Mouse (Mus musculus) heart, embryonic 10.5 days (tissue): ENCODE measurements around the gene Gm17657. TPM values are rescaled to one million over a fixed set of nuclear protein-coding genes. Genes with fewer than 3 reads are reported as not detected.

Experiments
- DNase-seq: peaks from one replicate; pipeline ENCODE4 v3.0.0-alpha.2; 2017; ENCODE audit warnings: low spot score
- H3K27ac ChIP-seq: fragments of 300-500 bp; sonication (generic); 2 replicates; pipeline ENCODE4 v1.5.1; 2016; ENCODE audit warnings: mild to moderate bottlenecking
- H3K27me3 ChIP-seq: fragments of 300-500 bp; sonication (generic); 2 replicates; pipeline ENCODE4 v1.6.1; 2016; ENCODE audit warnings: mild to moderate bottlenecking; ENCODE audit not compliant: poor library complexity, insufficient read depth, severe bottlenecking
- H3K36me3 ChIP-seq: fragments of 300-500 bp; sonication (generic); 2 replicates; pipeline ENCODE4 v1.6.1; 2016; ENCODE audit warnings: mild to moderate bottlenecking, moderate library complexity
- H3K4me1 ChIP-seq: fragments of 300-500 bp; sonication (generic); 2 replicates; pipeline ENCODE4 v1.6.1; 2016; ENCODE audit warnings: mild to moderate bottlenecking
- H3K4me3 ChIP-seq: fragments of 300-500 bp; sonication (generic); 2 replicates; pipeline ENCODE4 v1.5.1; 2016; ENCODE audit warnings: mild to moderate bottlenecking, moderate library complexity
- H3K9me3 ChIP-seq: fragments of 300-500 bp; sonication (generic); 2 replicates; pipeline ENCODE4 v1.6.1; 2016; ENCODE audit warnings: mild to moderate bottlenecking, moderate library complexity
- WGBS: fragments of 180-500 bp; shearing (Covaris S2); methylation state at CpG from one replicate; pipeline ENCODE4 v1.1.7; 2016; 5-methylcytosine and 5-hydroxymethylcytosine counted together
- polyA plus RNA-seq: library from polyadenylated mRNA; unstranded; fragments of >200 nt; fragmentation: Nextera tagmentation; extraction: Ambion mirVana; gene quantifications from 2 replicates; pipeline ENCODE4 v1.2.1, GENCODE M21; 2016

Gene Gm17657
- polyA plus RNA-seq, 1 experiment from 2014 or later, result not detected

DNA sequence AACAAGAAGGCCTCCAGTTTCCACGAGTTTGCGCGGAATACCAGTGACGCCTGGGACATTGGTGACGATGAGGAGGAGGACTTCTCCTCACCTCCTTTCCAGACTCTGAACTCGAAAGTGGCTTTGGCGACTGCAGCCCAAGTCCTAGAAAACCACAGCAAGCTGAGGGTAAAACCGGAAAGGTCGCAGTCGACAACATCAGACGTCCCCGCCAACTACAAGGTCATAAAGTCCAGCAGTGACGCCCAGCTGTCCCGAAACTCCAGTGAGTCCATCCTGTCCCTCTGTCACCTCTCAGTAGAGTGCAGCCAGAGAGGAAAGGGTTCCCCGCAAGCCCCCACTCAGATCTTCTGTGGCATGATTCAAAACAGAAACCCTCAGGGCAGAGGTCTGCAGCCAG lies 19.0 kb upstream of the Gm17657 start:
- no peak overlapping the region for H3K4me3 ChIP-seq
- no peaks in the 10 kb centered on the region for H3K4me1 ChIP-seq
- H3K36me3 ChIP-seq, result peaks cover 85% of the 10 kb centered on the region
- no peak for DNase-seq
- 90% methylated on average over 15 of the region's 15 CpGs for WGBS
- H3K9me3 ChIP-seq, result no peaks in the 10 kb centered on the region
- no peaks in the 10 kb centered on the region for H3K27me3 ChIP-seq
- no peak overlapping the region for H3K27ac ChIP-seq

DNA sequence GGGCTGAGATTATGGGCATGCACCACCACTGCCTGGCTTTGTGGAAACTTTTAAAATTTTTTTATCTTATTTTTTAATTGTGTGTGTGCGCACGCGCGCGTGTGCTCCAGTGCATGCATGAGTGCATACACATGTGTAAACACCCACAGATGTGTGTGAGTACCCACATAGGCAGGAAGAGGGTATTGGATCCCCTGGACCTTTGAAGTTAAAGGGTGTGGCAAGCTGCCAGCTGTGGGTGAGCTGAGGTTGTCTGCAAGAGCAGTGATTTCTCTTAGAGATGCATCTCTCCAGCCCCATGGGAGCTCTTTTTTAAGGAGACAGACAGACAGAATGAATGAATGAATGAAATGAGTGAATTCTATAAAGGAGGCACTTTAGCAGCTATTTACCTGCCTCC lies 16.1 kb upstream of the Gm17657 start:
- Histone ChIP-seq H3K9me3 (no peaks in the 10 kb centered on the region), H3K4me1 (no peaks in the 10 kb centered on the region), H3K4me3 (no peak overlapping the region), H3K27me3 (no peaks in the 10 kb centered on the region), H3K27ac (no peak overlapping the region), H3K36me3 (peaks cover 56% of the 10 kb centered on the region)
- DNase-seq, result no peak
- 97% methylated on average over 5 of the region's 5 CpGs for WGBS

DNA sequence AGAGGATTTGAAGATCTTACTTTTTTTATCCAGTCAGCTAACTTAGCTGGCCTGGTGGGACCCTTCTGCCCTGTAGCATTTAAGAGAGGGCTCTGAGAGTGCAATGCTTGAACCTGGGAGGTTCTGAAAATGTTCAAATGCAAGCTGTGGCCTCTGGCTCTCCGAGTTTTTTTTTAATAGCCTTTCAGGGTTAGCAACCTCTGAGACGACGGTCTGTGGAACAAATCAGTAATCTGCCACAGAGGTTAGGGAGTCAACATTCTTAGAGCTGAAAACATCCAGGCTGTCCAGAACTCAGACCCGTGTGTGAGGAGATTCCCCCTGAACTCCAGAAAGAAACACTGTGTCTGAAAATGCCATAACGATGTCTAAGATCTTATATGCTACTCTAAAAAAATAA lies 9.0 kb upstream of the Gm17657 start:
- Histone ChIP-seq H3K9me3 (no peaks in the 10 kb centered on the region), H3K36me3 (peaks cover 9% of the 10 kb centered on the region), H3K4me3 (no peak overlapping the region), H3K27ac (no peak overlapping the region), H3K27me3 (no peaks in the 10 kb centered on the region), H3K4me1 (peaks cover 31% of the 10 kb centered on the region)
- no peak for DNase-seq
- WGBS, result 78% methylated on average over 5 of the region's 5 CpGs

DNA sequence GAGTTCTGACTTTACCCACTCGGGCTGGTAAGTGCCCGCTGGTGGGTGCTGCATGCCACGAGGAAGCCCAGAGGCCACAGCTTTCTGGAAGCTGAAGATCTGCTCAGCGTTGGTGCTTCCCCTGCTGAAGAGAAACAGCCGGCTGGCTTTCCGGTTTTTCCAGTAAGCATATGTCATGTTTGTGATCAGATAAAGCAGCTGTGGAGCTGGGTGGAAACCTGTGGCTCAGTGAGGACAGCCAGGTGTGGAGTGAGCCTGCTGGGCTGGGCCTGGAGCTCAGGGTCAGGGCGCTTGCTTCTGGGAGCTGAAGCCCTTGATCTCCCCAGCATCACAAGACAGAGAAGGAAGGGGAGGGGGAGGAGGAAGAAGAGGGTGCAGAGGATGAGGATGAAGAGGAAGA lies 7.5 kb upstream of the Gm17657 start:
- peak overlapping the region; percentile 42; the same call in 1 of the 2 replicates for H3K27ac ChIP-seq
- H3K4me1 ChIP-seq, result peaks cover 31% of the 10 kb centered on the region
- H3K9me3 ChIP-seq, result no peaks in the 10 kb centered on the region
- 78% methylated on average over 7 of the region's 7 CpGs for WGBS
- H3K4me3 ChIP-seq, result no peak overlapping the region
- H3K27me3 ChIP-seq, result no peaks in the 10 kb centered on the region
- peaks cover 9% of the 10 kb centered on the region for H3K36me3 ChIP-seq
- no peak for DNase-seq

DNA sequence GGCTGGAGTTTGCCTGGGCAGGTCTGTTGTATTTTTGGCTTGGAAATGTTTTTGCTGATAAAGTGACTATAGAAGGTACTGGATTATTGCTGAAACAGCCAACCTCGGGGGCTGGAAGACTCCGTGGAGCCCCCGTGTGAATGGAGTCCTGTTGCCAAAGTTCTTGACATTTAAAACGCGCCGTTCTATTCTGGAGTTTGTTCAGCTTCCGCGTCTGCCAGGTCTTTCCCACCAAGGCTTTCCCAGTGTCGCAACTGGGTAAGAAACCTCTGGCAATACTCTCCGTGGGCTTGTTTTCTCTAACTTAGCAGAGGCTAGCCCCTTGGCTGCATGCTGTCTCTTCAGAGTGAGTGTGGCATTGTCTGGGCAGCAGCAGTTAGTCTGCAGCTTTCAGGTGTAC lies 7.0 kb upstream of the Gm17657 start:
- Histone ChIP-seq H3K27me3 (no peaks in the 10 kb centered on the region), H3K27ac (peak overlapping the region; percentile 42; the same call in 1 of the 2 replicates), H3K4me3 (no peak overlapping the region), H3K9me3 (no peaks in the 10 kb centered on the region), H3K4me1 (peaks cover 31% of the 10 kb centered on the region), H3K36me3 (peaks cover 9% of the 10 kb centered on the region)
- DNase-seq, result no peak
- 89% methylated on average over 10 of the region's 10 CpGs for WGBS

DNA sequence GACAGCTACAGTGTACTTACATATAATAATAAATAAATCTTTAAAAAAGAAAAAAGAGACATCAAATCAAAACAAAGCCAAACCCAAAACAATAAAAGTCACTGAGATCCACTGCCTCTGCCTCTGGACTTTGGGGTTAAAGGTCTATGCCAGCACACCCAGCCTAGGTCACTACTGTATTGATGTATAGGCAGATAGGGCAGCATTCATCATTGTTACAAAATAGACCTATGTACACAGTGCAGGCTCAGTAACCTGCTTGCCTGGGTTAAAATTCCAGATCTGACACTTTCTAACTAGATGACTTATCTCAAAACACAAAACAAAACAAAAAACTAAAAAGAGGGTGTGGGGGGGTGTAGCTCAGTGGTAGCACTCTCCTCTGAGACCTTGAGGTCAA lies 4.7 kb upstream of the Gm17657 start:
- DNase-seq, result no peak
- no peaks in the 10 kb centered on the region; the same call in 1 of the 2 replicates for H3K36me3 ChIP-seq
- H3K4me1 ChIP-seq, result peaks cover 51% of the 10 kb centered on the region
- no peaks in the 10 kb centered on the region for H3K9me3 ChIP-seq
- H3K27ac ChIP-seq, result no peak overlapping the region
- no peak overlapping the region for H3K4me3 ChIP-seq
- H3K27me3 ChIP-seq, result no peaks in the 10 kb centered on the region

DNA sequence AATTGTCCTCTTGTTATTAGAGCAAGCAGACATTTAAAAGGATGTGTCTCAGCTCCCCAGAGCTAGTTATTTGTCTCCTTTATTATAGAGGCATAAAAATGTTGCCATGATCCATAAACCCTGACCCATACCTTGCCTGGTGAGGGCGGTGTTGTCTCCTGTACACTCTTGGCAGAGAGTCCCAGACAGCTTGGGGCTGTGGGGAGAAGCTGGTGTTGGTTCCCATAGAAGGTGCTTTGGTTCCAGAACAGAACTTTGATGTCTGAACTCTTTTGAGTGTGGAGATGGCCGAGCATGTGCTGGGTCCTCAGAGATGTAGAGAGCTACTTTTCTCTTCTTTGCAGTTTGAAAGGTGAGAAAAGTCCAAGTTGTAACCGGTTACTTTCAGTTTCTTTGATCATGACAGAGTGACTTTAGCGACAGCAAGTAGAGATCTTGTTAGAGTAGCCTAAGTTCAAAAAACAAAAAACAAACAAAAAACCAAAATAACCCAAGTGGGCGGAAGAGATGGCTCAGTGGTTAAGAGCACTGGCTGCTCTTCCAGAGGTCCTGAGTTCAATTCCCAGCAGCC lies 2.8 kb upstream of the Gm17657 start, which contains the start of gene Tmem217:
Gene Tmem217 (minus strand): TSS at position 224 of the 571 bp plus-strand sequence.
- H3K9me3 ChIP-seq, result no peaks in the 10 kb centered on the region
- H3K27ac ChIP-seq, result no peak within 1 kb of the TSS
- no peak for DNase-seq
- WGBS, result 84% methylated on average over 5 of the region's 5 CpGs
- peaks cover 47% of the 10 kb centered on the region for H3K4me1 ChIP-seq
- H3K4me3 ChIP-seq, result peak within 1 kb of the TSS; percentile 99; the same call in 1 of the 2 replicates
- H3K27me3 ChIP-seq, result no peaks in the 10 kb centered on the region
- H3K36me3 ChIP-seq, result no peaks in the 10 kb centered on the region

DNA sequence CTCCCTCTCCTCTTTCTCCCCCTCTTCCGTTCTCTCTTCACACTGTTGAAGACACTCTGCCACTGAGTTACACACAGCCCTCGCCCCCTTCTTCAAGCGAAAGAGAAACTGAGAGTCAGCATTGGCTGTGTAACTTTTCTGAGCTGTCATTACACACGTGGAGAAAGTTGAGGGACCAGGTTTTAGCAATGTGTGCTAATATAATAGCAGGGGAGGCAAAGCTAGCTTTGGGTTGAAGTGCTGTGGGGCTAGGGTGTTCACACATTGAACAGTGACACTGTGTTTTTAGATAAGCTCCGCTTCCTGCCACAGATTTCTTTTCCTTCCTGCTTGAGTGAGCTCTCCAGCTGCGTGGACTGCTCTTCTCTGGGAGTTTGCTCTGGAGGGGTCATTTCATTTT lies 1.6 kb upstream of the Gm17657 start:
- Histone ChIP-seq H3K27ac (0 out of 2 replicates have a peak overlapping the region, but pooled peaks have one; percentile 25), H3K27me3 (no peaks in the 10 kb centered on the region), H3K9me3 (no peaks in the 10 kb centered on the region), H3K4me3 (peak overlapping the region; percentile 99), H3K36me3 (no peaks in the 10 kb centered on the region), H3K4me1 (peaks cover 36% of the 10 kb centered on the region)
- WGBS, result 44% methylated on average over 6 of the region's 6 CpGs
- no peak for DNase-seq

DNA sequence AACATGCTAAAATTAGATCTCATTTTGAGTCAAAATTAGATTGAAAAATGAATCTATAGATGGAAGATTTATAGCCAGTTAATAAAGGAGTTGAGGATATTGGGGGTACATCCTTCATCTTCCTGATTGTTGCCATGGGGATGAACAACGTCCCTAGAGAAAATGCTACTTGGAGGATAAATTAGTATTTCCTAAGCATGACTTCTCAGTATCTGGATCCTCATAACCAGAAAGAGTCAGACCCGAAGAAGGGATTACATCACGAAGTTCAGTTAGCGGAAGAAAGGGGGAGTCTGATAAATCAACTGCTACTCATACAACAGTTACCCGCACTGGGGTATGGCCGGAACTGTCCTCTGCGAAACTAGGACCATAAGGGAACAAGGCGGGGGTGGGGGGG lies 444 bp downstream of the Gm17657 start:
- no peaks in the 10 kb centered on the region for H3K9me3 ChIP-seq
- no peaks in the 10 kb centered on the region for H3K36me3 ChIP-seq
- no peak for DNase-seq
- no peaks in the 10 kb centered on the region for H3K27me3 ChIP-seq
- H3K4me3 ChIP-seq, result peak overlapping the region; percentile 99
- 53% methylated on average over 8 of the region's 8 CpGs for WGBS
- H3K4me1 ChIP-seq, result peaks cover 20% of the 10 kb centered on the region
- no peak overlapping the region for H3K27ac ChIP-seq

DNA sequence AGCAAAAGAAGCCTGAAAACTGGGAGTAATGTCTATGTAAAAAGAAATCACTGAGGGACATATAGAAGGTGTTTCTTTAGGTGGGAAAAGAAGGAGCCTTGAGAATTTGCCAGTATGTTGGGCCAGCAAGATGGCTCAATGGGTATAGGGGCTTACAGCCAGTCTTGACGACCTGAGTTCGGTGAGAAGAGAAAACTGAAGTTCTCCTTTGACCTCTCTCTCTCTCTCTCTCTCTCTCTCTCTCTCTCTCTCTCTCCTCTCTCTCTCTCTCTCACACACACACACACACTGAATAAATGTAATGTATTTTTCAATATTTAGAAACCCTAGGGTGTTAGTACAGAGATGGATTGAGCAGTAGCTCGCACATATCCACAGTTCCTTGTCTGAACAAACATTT lies 944 bp downstream of the Gm17657 start:
- no peaks in the 10 kb centered on the region for H3K27me3 ChIP-seq
- no peak overlapping the region for H3K4me3 ChIP-seq
- H3K9me3 ChIP-seq, result no peaks in the 10 kb centered on the region
- H3K4me1 ChIP-seq, result peaks cover 20% of the 10 kb centered on the region
- H3K36me3 ChIP-seq, result no peaks in the 10 kb centered on the region
- WGBS, result 63% methylated on average over 3 of the region's 3 CpGs
- DNase-seq, result no peak
- H3K27ac ChIP-seq, result no peak overlapping the region

DNA sequence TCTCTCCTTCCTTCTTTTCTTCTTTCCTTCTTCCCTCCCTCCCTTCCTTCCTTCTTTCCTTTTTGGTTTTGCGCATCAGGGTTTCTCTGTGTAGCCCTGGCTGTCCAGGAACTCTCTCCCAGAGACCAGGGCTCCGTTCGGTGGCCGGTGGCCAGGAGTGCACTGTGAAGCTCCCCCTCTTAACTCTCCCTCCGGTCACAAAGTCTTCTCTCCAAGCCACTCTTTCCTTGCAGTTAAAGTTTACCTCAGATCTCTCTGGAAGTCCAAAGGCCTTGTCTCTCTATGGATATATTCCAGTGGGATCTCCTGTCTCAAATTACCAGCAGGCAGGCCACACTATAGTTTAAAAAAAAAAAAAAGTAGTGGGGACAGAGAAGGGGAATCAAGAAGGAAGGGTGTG lies 4.2 kb downstream of the Gm17657 start:
- no peaks in the 10 kb centered on the region for H3K36me3 ChIP-seq
- H3K4me1 ChIP-seq, result peaks cover 9% of the 10 kb centered on the region
- H3K9me3 ChIP-seq, result no peaks in the 10 kb centered on the region
- H3K4me3 ChIP-seq, result no peak overlapping the region
- WGBS, result 85% methylated on average over 5 of the region's 5 CpGs
- no peaks in the 10 kb centered on the region for H3K27me3 ChIP-seq
- no peak for DNase-seq
- H3K27ac ChIP-seq, result no peak overlapping the region

DNA sequence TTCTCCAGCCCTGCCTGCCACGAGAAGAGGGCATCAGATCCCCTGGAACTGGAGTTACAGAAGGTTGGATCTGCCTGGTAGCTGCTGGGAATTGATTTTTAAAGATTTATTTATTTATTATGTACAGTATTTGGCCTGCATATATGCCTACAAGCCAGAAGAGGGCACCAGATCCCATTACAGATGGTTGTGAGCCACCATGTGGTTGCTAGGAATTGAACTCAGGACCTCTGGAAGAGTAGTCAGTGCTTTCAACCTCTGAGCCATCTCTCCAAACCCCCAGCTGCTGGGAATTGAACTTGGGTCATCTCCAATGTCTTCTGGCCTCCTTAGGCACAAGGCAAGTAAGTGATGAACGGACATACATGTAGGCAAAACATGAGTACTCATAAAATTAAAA lies 5.4 kb downstream of the Gm17657 start:
- Histone ChIP-seq H3K4me3 (no peak overlapping the region), H3K4me1 (no peaks in the 10 kb centered on the region), H3K9me3 (no peaks in the 10 kb centered on the region), H3K36me3 (no peaks in the 10 kb centered on the region), H3K27ac (no peak overlapping the region), H3K27me3 (no peaks in the 10 kb centered on the region)
- WGBS, result 72% methylated on average over 2 of the region's 2 CpGs
- no peak for DNase-seq

DNA sequence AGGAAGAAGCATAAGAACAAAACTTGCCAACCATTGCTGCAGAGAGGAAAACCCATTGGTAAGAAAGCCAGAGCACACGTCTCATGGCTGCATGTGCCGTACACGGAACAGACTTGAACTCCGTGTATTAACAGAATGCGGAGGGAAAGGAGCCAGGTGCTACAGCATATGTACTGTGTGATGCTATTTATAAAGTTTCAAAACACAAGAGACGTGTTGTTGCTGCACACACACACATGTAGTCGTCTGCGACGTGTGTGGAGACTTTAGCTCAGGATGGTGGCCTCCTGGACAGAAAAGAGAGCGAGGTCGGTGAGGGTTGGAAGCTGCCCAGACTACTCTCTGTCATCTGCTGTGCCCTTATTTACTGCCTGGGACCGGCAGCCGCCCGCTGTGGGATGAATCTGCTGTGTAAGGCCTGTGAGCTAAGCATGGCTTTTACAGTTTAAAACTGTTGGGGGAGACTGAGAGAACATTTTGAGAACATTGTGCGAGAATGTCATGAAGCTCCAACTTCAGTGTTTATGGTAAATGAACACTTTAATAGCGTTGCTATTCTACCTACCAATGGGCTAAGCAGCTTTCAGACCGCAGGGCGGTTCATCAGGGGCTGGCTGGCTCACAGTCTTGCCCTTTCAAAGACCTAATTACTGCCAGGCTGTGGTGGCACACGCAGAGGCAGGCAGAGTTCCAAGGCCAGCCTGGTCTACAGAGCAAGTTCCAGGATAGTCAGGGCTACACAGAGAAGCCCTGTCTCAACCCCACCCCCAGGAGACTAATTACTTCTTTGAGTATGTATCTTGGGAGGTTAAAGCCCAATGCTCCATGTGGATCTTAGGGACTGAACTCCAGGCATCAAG lies 6.4 kb downstream of the Gm17657 start:
- Histone ChIP-seq H3K9me3 (no peaks in the 10 kb centered on the region), H3K27me3 (no peaks in the 10 kb centered on the region), H3K4me3 (no peak overlapping the region), H3K4me1 (no peaks in the 10 kb centered on the region), H3K27ac (no peak overlapping the region), H3K36me3 (no peaks in the 10 kb centered on the region)
- DNase-seq, result no peak
- WGBS, result 87% methylated on average over 19 of the region's 19 CpGs
